Mouse (Mus musculus) testis, postnatal 14 days (tissue): ENCODE measurements at regions not wholly inside any gene's neighbourhood (a gene's known extent, or its start where the extent isn't known, plus 50 kb on each side); places are given as distances from the start of the nearest gene placed in this dataset.

Experiments
- DNase-seq: peaks from one replicate; pipeline ENCODE4 v3.0.0; 2021; ENCODE audit warnings: low spot score

- peak; percentile 51 for DNase-seq
Observed at GRCm38 (mm10) chr1:51531360-51531759, 53.1 kb upstream of the Nabp1 start.

DNA sequence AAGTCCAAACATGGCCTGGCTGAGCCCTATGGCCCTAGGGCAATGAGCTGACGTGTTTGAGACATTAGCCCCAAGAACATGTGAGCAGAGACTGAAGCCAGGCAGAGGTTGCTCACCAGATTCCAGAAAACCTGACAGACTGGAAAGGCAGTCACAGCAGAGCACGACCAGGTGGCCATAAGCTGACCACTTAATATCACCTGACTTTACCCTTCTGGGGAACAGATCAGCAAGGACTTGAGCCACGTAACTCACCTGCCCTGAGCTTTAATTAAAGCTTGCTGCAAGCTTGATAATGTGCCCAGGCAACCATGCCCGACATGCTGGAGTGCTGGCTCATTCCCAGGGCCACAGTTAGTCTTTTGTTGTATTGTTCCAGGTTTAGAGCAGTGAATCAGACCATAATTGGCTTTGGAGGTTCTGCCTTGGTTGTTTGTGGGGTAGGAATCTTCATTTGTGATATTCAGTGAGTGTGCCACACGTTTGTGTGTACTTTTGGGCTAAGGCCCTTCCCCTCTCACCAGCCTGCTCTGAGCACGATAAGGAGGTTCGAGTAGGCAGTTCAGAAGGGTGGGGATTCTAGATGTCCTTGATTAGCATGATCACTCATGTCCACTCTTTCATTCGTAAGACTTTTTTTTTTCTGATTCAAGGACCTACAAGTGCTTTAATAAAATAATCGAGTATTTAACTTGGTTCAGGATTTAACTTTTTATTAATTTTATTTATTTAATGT, 52.1 kb upstream of the Nabp1 start:
- DNase-seq: no peak

GRCm38 (mm10) chr1:51529653-51530052, 51.4 kb upstream of the Nabp1 start:
- no peak for DNase-seq

DNA sequence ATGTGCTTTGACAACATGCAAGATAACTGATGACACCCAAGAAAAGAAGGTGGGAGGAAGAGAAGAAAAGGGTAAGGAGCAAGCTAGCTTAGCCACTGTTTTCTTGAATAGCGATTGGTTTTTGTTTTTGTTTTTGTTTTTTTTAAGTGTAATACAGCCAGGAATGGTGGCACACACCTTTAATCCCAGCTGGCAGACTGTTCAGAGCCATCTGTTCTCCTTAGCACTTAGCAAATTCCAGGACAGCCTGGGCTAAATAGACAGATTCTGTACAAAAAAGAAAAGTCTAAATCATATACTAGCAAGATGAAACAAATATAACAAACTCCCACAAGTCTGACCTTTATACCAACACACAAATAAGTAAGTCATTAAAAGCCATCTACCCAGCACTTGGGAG, 50.4 kb upstream of the Nabp1 start:
- no peak for DNase-seq
